Mouse (Mus musculus) midbrain, embryonic 13.5 days (tissue): ENCODE measurements at regions not wholly inside any gene's neighbourhood (a gene's known extent, or its start where the extent isn't known, plus 50 kb on each side); places are given as distances from the start of the nearest gene placed in this dataset.

Source experiments
- ATAC-seq: fragments of 200-750 bp; cut with Nextera tagmentation; 2 replicates; pipeline ENCODE4 v1.8.0; 2017; ENCODE audit warnings: mild to moderate bottlenecking, moderate TSS enrichment, moderate library complexity
- H3K27ac ChIP-seq: fragments of 300-500 bp; sonication (generic); 2 replicates; pipeline ENCODE4 v1.5.1; 2015; ENCODE audit warnings: inconsistent platforms, mild to moderate bottlenecking, moderate library complexity
- H3K27me3 ChIP-seq: fragments of 300-500 bp; sonication (generic); 2 replicates; pipeline ENCODE4 v1.6.1; 2015; ENCODE audit warnings: mild to moderate bottlenecking, inconsistent platforms
- H3K36me3 ChIP-seq: fragments of 300-500 bp; sonication (generic); 2 replicates; pipeline ENCODE4 v1.6.1; 2015; ENCODE audit warnings: mild to moderate bottlenecking, inconsistent platforms
- H3K4me1 ChIP-seq: fragments of 300-500 bp; sonication (generic); replicated peaks from 2 replicates; pipeline ENCODE4 v1.6.1; 2015; ENCODE audit warnings: inconsistent platforms
- H3K4me2 ChIP-seq: fragments of 300-500 bp; sonication (generic); replicated peaks from 2 replicates; pipeline ENCODE4 v1.6.1; 2015; ENCODE audit warnings: moderate library complexity, mild to moderate bottlenecking, inconsistent platforms
- H3K4me3 ChIP-seq: fragments of 300-500 bp; sonication (generic); replicated peaks from 2 replicates; pipeline ENCODE4 v1.5.1; 2015; ENCODE audit warnings: mild to moderate bottlenecking, inconsistent platforms
- H3K9ac ChIP-seq: fragments of 300-500 bp; sonication (generic); replicated peaks from 2 replicates; pipeline ENCODE4 v1.6.1; 2015; ENCODE audit warnings: mild to moderate bottlenecking, inconsistent platforms
- H3K9me3 ChIP-seq: fragments of 300-500 bp; sonication (generic); 2 replicates; pipeline ENCODE4 v1.6.1; 2016; ENCODE audit warnings: mild to moderate bottlenecking, inconsistent platforms
- WGBS: fragments of 180-500 bp; shearing (Covaris S2); methylation state at CpG from one replicate; pipeline ENCODE4 v1.1.7; 2015; 5-methylcytosine and 5-hydroxymethylcytosine counted together

DNA sequence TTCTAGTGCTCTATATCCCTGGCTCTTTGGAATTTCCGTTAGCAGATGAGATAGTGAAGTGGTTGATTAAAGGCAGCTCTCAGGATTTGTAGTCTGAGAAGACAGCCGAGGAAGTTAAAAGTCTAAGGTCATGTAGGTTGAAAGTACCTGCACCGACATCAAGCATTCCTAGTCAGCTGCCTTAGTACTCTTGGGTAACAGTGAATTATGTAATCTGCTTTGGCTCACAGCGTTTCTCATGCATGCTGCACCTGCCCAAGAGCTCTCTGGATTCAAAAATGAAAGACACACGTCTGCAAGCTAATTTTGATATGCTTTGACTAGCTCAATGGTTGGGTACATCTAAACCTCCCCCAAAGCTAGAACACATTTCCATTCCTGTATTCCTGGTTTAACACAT lies 849.6 kb downstream of the Cdh8 start:
- Histone ChIP-seq H3K4me1 (no peaks in the 10 kb centered on the region), H3K36me3 (no peaks in the 10 kb centered on the region), H3K27ac (no peak overlapping the region), H3K9ac (no peak overlapping the region), H3K4me3 (no peak overlapping the region), H3K9me3 (no peaks in the 10 kb centered on the region), H3K27me3 (no peaks in the 10 kb centered on the region), H3K4me2 (no peak overlapping the region)
- no peak for ATAC-seq
- 68% methylated on average over 5 of the region's 5 CpGs for WGBS

DNA sequence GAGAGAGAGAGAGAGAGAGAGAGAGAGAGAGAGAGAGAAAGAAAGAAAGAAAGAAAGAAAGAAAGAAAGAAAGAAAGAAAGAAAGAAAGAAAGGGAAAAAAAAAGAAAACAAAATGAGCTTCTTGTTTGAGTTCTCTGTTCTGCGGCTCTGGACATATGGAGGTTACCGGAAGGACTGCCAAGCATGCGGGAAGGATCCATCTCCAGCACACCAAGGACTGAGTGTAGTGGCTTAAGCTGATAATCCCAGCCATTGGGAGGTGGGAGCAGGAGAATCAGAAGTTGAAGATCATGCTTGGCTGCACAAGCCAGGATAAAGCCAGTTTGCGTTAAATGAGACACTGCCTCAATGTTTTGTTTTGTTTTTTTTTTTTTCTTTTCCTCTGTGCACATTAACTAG lies 897.8 kb downstream of the Cdh8 start:
- no peak for ATAC-seq
- H3K36me3 ChIP-seq = no peaks in the 10 kb centered on the region
- H3K4me3 ChIP-seq = no peak overlapping the region
- no peak overlapping the region for H3K4me2 ChIP-seq
- 28% methylated on average over 4 of the region's 4 CpGs for WGBS
- H3K4me1 ChIP-seq = no peaks in the 10 kb centered on the region
- no peaks in the 10 kb centered on the region for H3K9me3 ChIP-seq
- H3K9ac ChIP-seq = no peak overlapping the region
- no peaks in the 10 kb centered on the region for H3K27me3 ChIP-seq
- H3K27ac ChIP-seq = no peak overlapping the region

DNA sequence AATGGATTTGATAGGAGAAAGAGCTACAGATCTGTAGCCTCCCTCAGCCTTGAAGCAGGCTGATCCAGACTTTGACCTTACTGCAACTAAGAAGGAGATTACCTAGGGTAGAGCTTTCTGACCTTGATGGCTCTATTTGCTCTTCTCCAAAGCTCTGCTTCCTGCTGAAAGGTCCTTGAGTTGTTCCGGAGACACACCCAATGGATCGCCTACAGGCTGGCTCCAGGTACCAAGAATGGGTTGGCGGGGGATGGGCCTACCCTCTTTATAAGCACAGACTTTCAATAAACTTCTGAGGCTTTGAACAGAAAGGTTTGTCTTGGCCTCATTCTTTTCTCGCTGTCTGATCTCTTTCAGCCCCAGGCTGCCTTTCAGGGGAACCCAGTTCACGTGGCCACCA lies 901.0 kb downstream of the Cdh8 start:
- H3K27me3 ChIP-seq = no peaks in the 10 kb centered on the region
- H3K4me3 ChIP-seq = no peak overlapping the region
- no peaks in the 10 kb centered on the region for H3K4me1 ChIP-seq
- ATAC-seq = no peak
- H3K27ac ChIP-seq = no peak overlapping the region
- 86% methylated on average over 5 of the region's 5 CpGs for WGBS
- no peaks in the 10 kb centered on the region for H3K9me3 ChIP-seq
- no peaks in the 10 kb centered on the region for H3K36me3 ChIP-seq
- no peak overlapping the region for H3K4me2 ChIP-seq
- no peak overlapping the region for H3K9ac ChIP-seq

DNA sequence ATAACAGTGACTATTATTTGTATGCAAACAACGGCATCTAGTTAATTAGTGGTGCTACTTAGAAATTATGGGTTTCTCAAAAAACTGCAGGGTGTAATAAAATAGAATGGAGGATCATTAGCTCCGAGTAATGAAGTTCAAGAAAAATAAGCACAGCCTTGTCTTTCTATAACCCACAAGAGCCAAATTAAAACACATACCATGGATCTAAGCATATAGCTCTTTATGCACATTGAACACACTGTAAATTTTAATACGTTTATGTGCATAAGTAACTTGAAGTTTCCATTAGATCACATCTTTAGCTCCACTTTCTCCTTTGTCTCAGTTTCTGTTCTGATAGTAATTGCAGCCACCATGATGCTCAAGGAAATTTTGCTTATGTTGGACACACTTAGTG lies 919.5 kb downstream of the Cdh8 start:
- Histone ChIP-seq H3K27me3 (no peaks in the 10 kb centered on the region), H3K4me1 (no peaks in the 10 kb centered on the region), H3K9me3 (no peaks in the 10 kb centered on the region), H3K27ac (no peak overlapping the region), H3K9ac (no peak overlapping the region), H3K4me3 (no peak overlapping the region), H3K36me3 (no peaks in the 10 kb centered on the region), H3K4me2 (no peak overlapping the region)
- no peak for ATAC-seq
- 86% methylated on average over 3 of the region's 3 CpGs for WGBS

DNA sequence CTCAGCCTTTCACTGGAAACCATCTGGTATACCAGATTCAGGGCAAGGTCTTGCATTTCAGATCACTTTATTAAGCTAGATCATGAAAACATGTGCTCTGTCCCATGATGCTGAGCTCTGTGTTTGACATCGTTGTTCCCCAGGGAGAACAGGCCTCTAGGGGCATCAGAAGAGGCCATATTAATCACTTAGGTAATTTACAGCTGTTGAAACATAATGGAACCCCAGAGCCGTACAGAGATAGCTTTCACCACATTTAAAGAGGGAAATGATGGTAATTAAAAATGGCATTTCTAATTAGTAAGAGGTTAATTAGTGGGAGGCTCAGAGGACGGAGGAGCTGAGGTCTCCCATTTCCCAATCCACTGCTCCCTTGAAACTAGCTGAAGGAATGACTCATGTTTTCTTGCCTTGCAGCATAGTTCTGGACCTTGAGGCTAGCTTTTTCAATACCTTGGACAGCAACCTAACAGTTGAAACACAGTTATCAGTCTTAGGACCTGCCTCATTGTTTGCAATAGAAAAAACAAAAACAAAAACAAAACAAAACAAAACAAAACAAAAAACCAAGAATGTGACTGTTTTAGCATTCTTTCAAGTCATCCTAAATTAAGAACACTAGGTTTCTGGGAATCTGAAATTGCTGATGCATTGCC lies 952.8 kb downstream of the Cdh8 start:
- Histone ChIP-seq H3K9ac (no peak overlapping the region), H3K27me3 (no peaks in the 10 kb centered on the region), H3K4me3 (no peak overlapping the region), H3K4me2 (no peak overlapping the region), H3K9me3 (no peaks in the 10 kb centered on the region), H3K4me1 (no peaks in the 10 kb centered on the region), H3K27ac (no peak overlapping the region), H3K36me3 (no peaks in the 10 kb centered on the region)
- ATAC-seq = no peak
- WGBS = 56% methylated on average over 3 of the region's 3 CpGs

DNA sequence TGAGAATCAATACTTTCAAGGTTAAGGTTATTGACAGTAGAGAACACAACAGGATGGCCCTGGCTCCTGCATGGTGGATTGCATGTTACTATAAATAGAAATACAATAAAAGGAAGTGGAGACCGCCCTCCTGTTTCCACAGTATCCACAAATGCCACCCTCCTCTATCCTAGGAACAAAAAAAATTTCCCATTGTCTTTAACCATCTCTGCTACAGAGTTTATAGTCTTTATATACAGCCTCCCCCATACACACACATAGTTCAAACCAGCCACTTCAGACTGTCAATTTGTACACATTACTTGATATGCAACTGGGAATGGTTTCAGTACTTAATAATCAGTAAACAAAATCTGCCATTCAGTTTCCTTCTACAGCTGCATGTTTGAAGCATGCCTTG lies 960.7 kb downstream of the Cdh8 start:
- no peak for ATAC-seq
- Histone ChIP-seq H3K9ac (no peak overlapping the region), H3K4me1 (no peaks in the 10 kb centered on the region), H3K36me3 (no peaks in the 10 kb centered on the region), H3K9me3 (no peaks in the 10 kb centered on the region), H3K27me3 (no peaks in the 10 kb centered on the region), H3K4me2 (no peak overlapping the region), H3K27ac (no peak overlapping the region), H3K4me3 (no peak overlapping the region)
- WGBS = 88% methylated on average over 1 of the region's 1 CpGs
